Mouse (Mus musculus) olfactory bulb, adult 2 months (tissue): ENCODE measurements around the gene Irf6. TPM values are rescaled to one million over a fixed set of nuclear protein-coding genes. Genes with fewer than 3 reads are reported as not detected.

Source experiments
- H3K27ac ChIP-seq: fragments of 200-500 bp; 2 replicates; pipeline ENCODE4 v1.5.1; 2012; ENCODE audit warnings: low read depth, low read length; ENCODE audit not compliant: insufficient read depth
- H3K4me1 ChIP-seq: fragments of 200-500 bp; 2 replicates; pipeline ENCODE4 v1.6.1; 2012; ENCODE audit warnings: low read length; ENCODE audit not compliant: control insufficient read depth, insufficient read depth
- H3K4me3 ChIP-seq: fragments of 200-500 bp; 2 replicates; pipeline ENCODE4 v1.5.1; 2012; ENCODE audit warnings: mild to moderate bottlenecking, low read depth, low read length, moderate library complexity; ENCODE audit not compliant: insufficient read depth
- CTCF ChIP-seq: fragments of 200-500 bp; IDR thresholded peaks from 2 replicates; pipeline ENCODE4 v1.5.1; 2012; ENCODE audit warnings: low read depth, mild to moderate bottlenecking, low read length, moderate library complexity; ENCODE audit not compliant: insufficient read depth
- POLR2A ChIP-seq: fragments of 200-500 bp; IDR thresholded peaks from 2 replicates; pipeline ENCODE4 v1.6.1; 2012; ENCODE audit warnings: mild to moderate bottlenecking, low read depth, low read length, moderate library complexity; ENCODE audit not compliant: insufficient read depth
- WGBS: fragments of 180-500 bp; shearing (Covaris S2); methylation state at CpG from one replicate; pipeline ENCODE4 v1.1.7; 2018; 5-methylcytosine and 5-hydroxymethylcytosine counted together
- polyA plus RNA-seq: library from polyadenylated mRNA; stranded (reverse); fragments of >200 nt; gene quantifications from 2 replicates; pipeline ENCODE4 v1.2.4, GENCODE M21; 2012; ENCODE audit warnings: low replicate concordance; ENCODE audit not compliant: missing spikeins, insufficient read depth, insufficient read length

Irf6 gene
- polyA plus RNA-seq, 1 experiment = not detected

GRCm38 (mm10) chr1:193130839-193131238, 22.1 kb upstream of the Irf6 start:
- Histone ChIP-seq H3K4me3 (no peak overlapping the region), H3K4me1 (peaks cover 7% of the 10 kb centered on the region; the same call in 1 of the 2 replicates), H3K27ac (no peak overlapping the region)
- TF ChIP-seq CTCF (no peak), POLR2A (no peak)
- 51% methylated on average over 8 of the region's 8 CpGs for WGBS

- Histone ChIP-seq H3K4me1 (peaks cover 7% of the 10 kb centered on the region; the same call in 1 of the 2 replicates), H3K4me3 (no peak overlapping the region), H3K27ac (no peak overlapping the region)
- TF ChIP-seq POLR2A (no peak), CTCF (no peak)
- 88% methylated on average over 6 of the region's 6 CpGs for WGBS
Measured at GRCm38 (mm10) chr1:193131311-193131948, 21.5 kb upstream of the Irf6 start.

GRCm38 (mm10) chr1:193132385-193132784, 20.5 kb upstream of the Irf6 start:
- TF ChIP-seq CTCF (no peak), POLR2A (no peak)
- H3K4me1 ChIP-seq = peaks cover 7% of the 10 kb centered on the region; the same call in 1 of the 2 replicates
- H3K4me3 ChIP-seq = no peak overlapping the region
- no peak overlapping the region for H3K27ac ChIP-seq

GRCm38 (mm10) chr1:193133726-193134125, 19.2 kb upstream of the Irf6 start:
- TF ChIP-seq POLR2A = no peak
- TF ChIP-seq CTCF = no peak
- 0 out of 2 replicates have a peak, but pooled peaks cover 3% of the 10 kb centered on the region for H3K4me1 ChIP-seq
- no peak overlapping the region for H3K4me3 ChIP-seq
- no peak overlapping the region for H3K27ac ChIP-seq
- 90% methylated on average over 1 of the region's 1 CpGs for WGBS

GRCm38 (mm10) chr1:193138087-193138486, 14.8 kb upstream of the Irf6 start:
- Histone ChIP-seq H3K4me1 (no peaks in the 10 kb centered on the region), H3K4me3 (no peak overlapping the region), H3K27ac (no peak overlapping the region)
- WGBS = 33% methylated on average over 7 of the region's 7 CpGs
- no peak for TF ChIP-seq CTCF
- no peak for TF ChIP-seq POLR2A

- no peak overlapping the region for H3K27ac ChIP-seq
- 47% methylated on average over 3 of the region's 3 CpGs for WGBS
- no peaks in the 10 kb centered on the region for H3K4me1 ChIP-seq
- TF ChIP-seq POLR2A (no peak), CTCF (no peak)
- no peak overlapping the region for H3K4me3 ChIP-seq
Measured at GRCm38 (mm10) chr1:193138669-193139068, 14.2 kb upstream of the Irf6 start.

GRCm38 (mm10) chr1:193141118-193141517, 11.8 kb upstream of the Irf6 start:
- Histone ChIP-seq H3K4me3 (no peak overlapping the region), H3K4me1 (no peaks in the 10 kb centered on the region)
- WGBS = 83% methylated on average over 7 of the region's 7 CpGs

GRCm38 (mm10) chr1:193142517-193143062, 10.3 kb upstream of the Irf6 start:
- Histone ChIP-seq H3K4me1 (no peaks in the 10 kb centered on the region), H3K4me3 (no peak overlapping the region), H3K27ac (no peak overlapping the region)
- TF ChIP-seq CTCF (no peak), POLR2A (no peak)
- WGBS = 90% methylated on average over 8 of the region's 8 CpGs

More at GRCm38 (mm10) chr1:193141118-193141517, 11.8 kb upstream of the Irf6 start:
- TF ChIP-seq POLR2A (no peak), CTCF (no peak)
- no peak overlapping the region for H3K27ac ChIP-seq

GRCm38 (mm10) chr1:193144516-193144915, 8.4 kb upstream of the Irf6 start:
- WGBS = 94% methylated on average over 6 of the region's 6 CpGs
- H3K4me3 ChIP-seq = no peak overlapping the region
- no peaks in the 10 kb centered on the region for H3K4me1 ChIP-seq
- TF ChIP-seq CTCF (no peak), POLR2A (no peak)
- H3K27ac ChIP-seq = no peak overlapping the region

- 83% methylated on average over 4 of the region's 4 CpGs for WGBS
- Histone ChIP-seq H3K27ac (no peak overlapping the region), H3K4me3 (no peak overlapping the region), H3K4me1 (no peaks in the 10 kb centered on the region)
- TF ChIP-seq CTCF (no peak), POLR2A (no peak)
Measured at GRCm38 (mm10) chr1:193145101-193145500, 7.8 kb upstream of the Irf6 start.
